In genomic region chr8:11712244-11712643, GRCm38 (mm10) we compare ENCODE assay signal across 9 mouse cellular contexts. TPM values are rescaled to one million over a fixed set of nuclear protein-coding genes. Genes with fewer than 3 reads are reported as not detected.
A peak's percentile ranks its signal among the peaks of the same experiment; 100 is the strongest.
DNase-seq lines count a peak whose midpoint lies in the region; ATAC-seq and TF ChIP-seq lines count a peak whose summit lies in the region.
"Had no signal": no experiment of that assay in that cellular context is flagged by ENCODE, and none has a peak within 500 bp of the region (broad histone marks: within the 10 kb centered on the region; RNA-seq: fewer than 3 reads in every experiment).

No protein-coding gene starts in this region.

- peak; percentile 71 for DNase-seq in forebrain, embryonic 11.5 days (ENCODE audit: low spot score)
- DNase-seq in midbrain, embryonic 11.5 days (ENCODE audit: low spot score, missing footprints) = peak; percentile 89
- DNase-seq in c-Kit-positive CD71-positive TER-119-positive erythroid progenitor cells, embryonic 14.5 days (ENCODE audit: low spot score) = peak; percentile 31
- DNase-seq in stomach, postnatal 0 days (ENCODE audit: low spot score) = no peak
- no peak for DNase-seq in gastrocnemius, postnatal 14 days
- no peak for DNase-seq in heart, embryonic 10.5 days (ENCODE audit: low spot score)

- no peak overlapping the region for H3K9ac ChIP-seq in forebrain, embryonic 11.5 days (ENCODE audit: low read length)
- H3K9ac ChIP-seq in forebrain, embryonic 16.5 days (replicated peaks; ENCODE audit: low read depth, low read length) = no peak overlapping the region
- H3K9ac ChIP-seq in midbrain, embryonic 11.5 days (ENCODE audit: low read length) = no peak overlapping the region
- no peak overlapping the region for H3K9ac ChIP-seq in midbrain, embryonic 15.5 days
- H3K9ac ChIP-seq in stomach, postnatal 0 days (ENCODE audit: low read length) = no peak overlapping the region
- H3K9ac ChIP-seq: neural tube, embryonic 12.5 days had no signal

- H3K27me3 ChIP-seq in forebrain, embryonic 11.5 days (ENCODE audit: control insufficient read depth, insufficient read depth, low read length) = no peaks in the 10 kb centered on the region
- no peaks in the 10 kb centered on the region for H3K27me3 ChIP-seq in forebrain, embryonic 16.5 days (replicated peaks; ENCODE audit: control insufficient read depth, insufficient read depth, low read length)
- H3K27me3 ChIP-seq in midbrain, embryonic 11.5 days (ENCODE audit: control insufficient read depth, insufficient read depth, low read length) = no peaks in the 10 kb centered on the region
- no peaks in the 10 kb centered on the region for H3K27me3 ChIP-seq in midbrain, embryonic 15.5 days (replicated peaks)
- no peaks in the 10 kb centered on the region for H3K27me3 ChIP-seq in stomach, postnatal 0 days (ENCODE audit: control insufficient read depth, insufficient read depth, low read length)
- H3K27me3 ChIP-seq in heart, embryonic 10.5 days (ENCODE audit: insufficient read depth, poor library complexity, severe bottlenecking) = no peaks in the 10 kb centered on the region
- H3K27me3 ChIP-seq: neural tube, embryonic 12.5 days had no signal

- no peak overlapping the region for H3K4me2 ChIP-seq in forebrain, embryonic 11.5 days (ENCODE audit: low read depth, low read length, severe bottlenecking)
- no peak overlapping the region for H3K4me2 ChIP-seq in forebrain, embryonic 16.5 days (ENCODE audit: low read length)
- no peak overlapping the region for H3K4me2 ChIP-seq in midbrain, embryonic 11.5 days
- H3K4me2 ChIP-seq in midbrain, embryonic 15.5 days = no peak overlapping the region
- no peak overlapping the region for H3K4me2 ChIP-seq in stomach, postnatal 0 days (replicated peaks; ENCODE audit: low read depth)
- H3K4me2 ChIP-seq: neural tube, embryonic 12.5 days had no signal

- no peak overlapping the region for H3K27ac ChIP-seq in forebrain, embryonic 11.5 days (ENCODE audit: low read depth, low read length)
- H3K27ac ChIP-seq in forebrain, embryonic 16.5 days (ENCODE audit: low read length) = no peak overlapping the region
- H3K27ac ChIP-seq in midbrain, embryonic 11.5 days (ENCODE audit: low read depth, low read length) = no peak overlapping the region
- H3K27ac ChIP-seq in midbrain, embryonic 15.5 days = no peak overlapping the region
- no peak overlapping the region for H3K27ac ChIP-seq in stomach, postnatal 0 days (replicated peaks)
- H3K27ac ChIP-seq in heart, embryonic 10.5 days = no peak overlapping the region
- H3K27ac ChIP-seq: neural tube, embryonic 12.5 days had no signal

- no peak for TF ChIP-seq EP300 in stomach, postnatal 0 days (optimal IDR thresholded peaks at IDR 0.05)

- no peaks in the 10 kb centered on the region for H3K4me1 ChIP-seq in forebrain, embryonic 11.5 days (replicated peaks; ENCODE audit: control insufficient read depth, insufficient read depth, low read length)
- H3K4me1 ChIP-seq in forebrain, embryonic 16.5 days (replicated peaks; ENCODE audit: control insufficient read depth, insufficient read depth, low read length) = no peaks in the 10 kb centered on the region
- peaks cover 11% of the 10 kb centered on the region for H3K4me1 ChIP-seq in midbrain, embryonic 11.5 days (ENCODE audit: control insufficient read depth, insufficient read depth, low read length)
- H3K4me1 ChIP-seq in midbrain, embryonic 15.5 days = no peaks in the 10 kb centered on the region
- H3K4me1 ChIP-seq in stomach, postnatal 0 days (replicated peaks; ENCODE audit: control insufficient read depth, insufficient read depth) = no peaks in the 10 kb centered on the region
- peaks cover 33% of the 10 kb centered on the region for H3K4me1 ChIP-seq in heart, embryonic 10.5 days

- H3K4me3 ChIP-seq in forebrain, embryonic 11.5 days (ENCODE audit: low read depth, low read length) = no peak overlapping the region
- no peak overlapping the region for H3K4me3 ChIP-seq in forebrain, embryonic 16.5 days (replicated peaks; ENCODE audit: low read length)
- H3K4me3 ChIP-seq in midbrain, embryonic 11.5 days (ENCODE audit: low read depth, low read length) = no peak overlapping the region
- H3K4me3 ChIP-seq in midbrain, embryonic 15.5 days = no peak overlapping the region
- no peak overlapping the region for H3K4me3 ChIP-seq in stomach, postnatal 0 days (ENCODE audit: low read depth, low read length)
- no peak overlapping the region for H3K4me3 ChIP-seq in heart, embryonic 10.5 days
- H3K4me3 ChIP-seq: neural tube, embryonic 12.5 days had no signal

- no peaks in the 10 kb centered on the region for H3K9me3 ChIP-seq in forebrain, embryonic 11.5 days (ENCODE audit: control insufficient read depth, low read length)
- no peaks in the 10 kb centered on the region for H3K9me3 ChIP-seq in forebrain, embryonic 16.5 days (ENCODE audit: control insufficient read depth, low read length)
- H3K9me3 ChIP-seq in midbrain, embryonic 11.5 days (ENCODE audit: control insufficient read depth, low read length) = no peaks in the 10 kb centered on the region
- H3K9me3 ChIP-seq in midbrain, embryonic 15.5 days = no peaks in the 10 kb centered on the region
- no peaks in the 10 kb centered on the region for H3K9me3 ChIP-seq in stomach, postnatal 0 days (ENCODE audit: control insufficient read depth, low read length)
- no peaks in the 10 kb centered on the region for H3K9me3 ChIP-seq in heart, embryonic 10.5 days
- H3K9me3 ChIP-seq: neural tube, embryonic 12.5 days had no signal

- H3K36me3 ChIP-seq in forebrain, embryonic 11.5 days (ENCODE audit: control insufficient read depth, insufficient read depth, low read length) = no peaks in the 10 kb centered on the region
- H3K36me3 ChIP-seq in forebrain, embryonic 16.5 days (ENCODE audit: control insufficient read depth, insufficient read depth) = no peaks in the 10 kb centered on the region
- no peaks in the 10 kb centered on the region for H3K36me3 ChIP-seq in midbrain, embryonic 11.5 days (ENCODE audit: control insufficient read depth, insufficient read depth, low read length)
- no peaks in the 10 kb centered on the region for H3K36me3 ChIP-seq in midbrain, embryonic 15.5 days (replicated peaks)
- H3K36me3 ChIP-seq in stomach, postnatal 0 days (ENCODE audit: control insufficient read depth, insufficient read depth, low read length) = no peaks in the 10 kb centered on the region
- H3K36me3 ChIP-seq in heart, embryonic 10.5 days = no peaks in the 10 kb centered on the region
- H3K36me3 ChIP-seq: neural tube, embryonic 12.5 days had no signal

- WGBS in forebrain, embryonic 11.5 days = 87% methylated on average over 6 of the region's 6 CpGs
- WGBS in forebrain, embryonic 16.5 days = 87% methylated on average over 6 of the region's 6 CpGs
- 85% methylated on average over 6 of the region's 6 CpGs for WGBS in midbrain, embryonic 11.5 days
- WGBS in midbrain, embryonic 15.5 days = 90% methylated on average over 6 of the region's 6 CpGs
- WGBS in stomach, postnatal 0 days = 85% methylated on average over 6 of the region's 6 CpGs
- 78% methylated on average over 6 of the region's 6 CpGs for WGBS in heart, embryonic 10.5 days

- peak; percentile 57 for TF ChIP-seq CTCF in stomach, postnatal 0 days (IDR thresholded peaks at IDR 0.05; ENCODE audit: low read depth)

- ATAC-seq in forebrain, embryonic 11.5 days (replicated peaks; ENCODE audit: low FRiP score) = no peak
- ATAC-seq in forebrain, embryonic 16.5 days = no peak
- ATAC-seq in midbrain, embryonic 11.5 days (ENCODE audit: low FRiP score) = no peak
- no peak for ATAC-seq in midbrain, embryonic 15.5 days (replicated peaks)
- no peak for ATAC-seq in stomach, postnatal 0 days (ENCODE audit: low FRiP score, low TSS enrichment)

- intact Hi-C loops in gastrocnemius, postnatal 14 days (cut with DNase I; ENCODE audit: low total_unique reads) = no loop called here

RNA-seq across cellular contexts. Expression of gene 1700016D06Rik, which starts 11.4 kb away (rescaled TPM):
- not detected in 2 replicates for polyA plus RNA-seq in forebrain, embryonic 11.5 days (2014; fragmentation: Nextera tagmentation; extraction: Ambion mirVana)
- 0.32 TPM in 1 of 2 replicates, not detected in the other for polyA plus RNA-seq in forebrain, embryonic 16.5 days (2015; fragmentation: Nextera tagmentation; extraction: Ambion mirVana)
- not detected in 2 replicates for polyA plus RNA-seq in midbrain, embryonic 11.5 days (2014; fragmentation: Nextera tagmentation; extraction: Ambion mirVana)
- polyA plus RNA-seq in midbrain, embryonic 15.5 days (2015; fragmentation: Nextera tagmentation; extraction: Ambion mirVana) = 0.24 TPM in 1 of 2 replicates, not detected in the other
- polyA plus RNA-seq in stomach, postnatal 0 days (2015; fragmentation: Nextera tagmentation; extraction: Ambion mirVana) = not detected in 2 replicates
- total RNA-seq in gastrocnemius, postnatal 14 days (2021) = not detected
- polyA plus RNA-seq in heart, embryonic 10.5 days (2016; fragmentation: Nextera tagmentation; extraction: Ambion mirVana) = not detected in 2 replicates
- polyA plus RNA-seq: neural tube, embryonic 12.5 days had no signal

RNA-seq across cellular contexts. Expression of gene Arhgef7, which starts 15.3 kb away (rescaled TPM):
- polyA plus RNA-seq in forebrain, embryonic 11.5 days (2014; fragmentation: Nextera tagmentation; extraction: Ambion mirVana) = 81.9 and 87.3 TPM in 2 replicates
- 71.0 and 77.3 TPM in 2 replicates for polyA plus RNA-seq in forebrain, embryonic 16.5 days (2015; fragmentation: Nextera tagmentation; extraction: Ambion mirVana)
- polyA plus RNA-seq in midbrain, embryonic 11.5 days (2014; fragmentation: Nextera tagmentation; extraction: Ambion mirVana) = 51.4 and 56.8 TPM in 2 replicates
- polyA plus RNA-seq in midbrain, embryonic 15.5 days (2015; fragmentation: Nextera tagmentation; extraction: Ambion mirVana) = 87.6 and 87.7 TPM in 2 replicates
- 12.6 and 13.7 TPM in 2 replicates for polyA plus RNA-seq in stomach, postnatal 0 days (2015; fragmentation: Nextera tagmentation; extraction: Ambion mirVana)
- total RNA-seq in gastrocnemius, postnatal 14 days (2021) = 10 to 100 TPM; 54.5 to 64.7 TPM
- 47.5 and 61.3 TPM in 2 replicates for polyA plus RNA-seq in heart, embryonic 10.5 days (2016; fragmentation: Nextera tagmentation; extraction: Ambion mirVana)

Comparison
In these comparisons a context has a peak if more than half of its experiments do, and no peak if none do; other contexts are left out.
1. DNase-seq: peak in forebrain, embryonic 11.5 days (single experiment), midbrain, embryonic 11.5 days (single experiment) and c-Kit-positive CD71-positive TER-119-positive erythroid progenitor cells, embryonic 14.5 days (single experiment); none in stomach, postnatal 0 days (single experiment), gastrocnemius, postnatal 14 days (single experiment) and heart, embryonic 10.5 days (single experiment).